Mouse (Mus musculus) ES-E14 (cell line): ENCODE results near the gene Itga9. TPM values are rescaled to one million over a fixed set of nuclear protein-coding genes. Genes with fewer than 3 reads are reported as not detected.

Experiments used
- DNase-seq: peaks from one replicate; pipeline ENCODE4 v3.0.0-alpha.2; 2013; ENCODE audit warnings: low read depth, low spot score
- H3K27ac ChIP-seq: 2 replicates; pipeline ENCODE4 v1.5.1; 2012; ENCODE audit warnings: low read depth, mild to moderate bottlenecking, low read length, moderate library complexity, mixed read lengths; ENCODE audit not compliant: poor library complexity, insufficient read depth, severe bottlenecking
- H3K36me3 ChIP-seq: 2 replicates; pipeline ENCODE4 v1.6.1; 2012; ENCODE audit warnings: mild to moderate bottlenecking, low read length, moderate library complexity, mixed read lengths; ENCODE audit not compliant: control insufficient read depth, poor library complexity, insufficient read depth, severe bottlenecking
- H3K4me1 ChIP-seq, 2 experiments: fragments of 150-350 bp in 1 of 2; sonication (generic) in 1 of 2; 2 replicates each; pipeline ENCODE4 v1.6.1; 2012; ENCODE audit warnings: low read length in 2 of 2, mild to moderate bottlenecking in 1 of 2, mixed read lengths in 1 of 2; ENCODE audit not compliant: control insufficient read depth in 2 of 2, insufficient read depth in 2 of 2, poor library complexity in 1 of 2
- H3K4me3 ChIP-seq, 2 experiments: fragments of 150-350 bp in 1 of 2; sonication (generic) in 1 of 2; 2 replicates each; pipeline ENCODE4 v1.5.1; 2012; ENCODE audit warnings: low read length in 2 of 2, low read depth in 1 of 2, mild to moderate bottlenecking in 1 of 2, mixed read lengths in 1 of 2; ENCODE audit not compliant: insufficient read depth in 1 of 2, poor library complexity in 1 of 2, severe bottlenecking in 1 of 2
- H3K9ac ChIP-seq: 2 replicates; pipeline ENCODE4 v1.6.1; 2012; ENCODE audit warnings: low read depth, mild to moderate bottlenecking, low read length, mixed read lengths; ENCODE audit not compliant: poor library complexity, insufficient read depth, severe bottlenecking
- H3K9me3 ChIP-seq: fragments of 150-350 bp; sonication (generic); 2 replicates; pipeline ENCODE4 v1.6.1; 2012; ENCODE audit warnings: low read depth, mild to moderate bottlenecking, low read length; ENCODE audit not compliant: control insufficient read depth, insufficient read depth
- CHD2 ChIP-seq: IDR thresholded peaks from 2 replicates; pipeline ENCODE4 v1.6.1; 2014; ENCODE audit warnings: mild to moderate bottlenecking, low read depth, low read length, inconsistent platforms
- HCFC1 ChIP-seq: IDR thresholded peaks from 2 replicates; pipeline ENCODE4 v1.6.1; 2012; ENCODE audit warnings: low read length, inconsistent platforms, borderline replicate concordance; ENCODE audit not compliant: insufficient read depth
- MAFK ChIP-seq: IDR thresholded peaks from 2 replicates; pipeline ENCODE4 v1.6.1; 2014; ENCODE audit warnings: mild to moderate bottlenecking, low read depth, low read length, inconsistent platforms; ENCODE audit not compliant: insufficient read depth
- ZC3H11A ChIP-seq: IDR thresholded peaks from 2 replicates; pipeline ENCODE4 v1.6.1; 2012; ENCODE audit warnings: low read depth, mild to moderate bottlenecking, inconsistent platforms, low read length, borderline replicate concordance
- ZNF384 ChIP-seq: IDR thresholded peaks from 2 replicates; pipeline ENCODE4 v1.6.1; 2012; ENCODE audit warnings: low read depth, low read length, inconsistent platforms
- in situ Hi-C, 2 experiments: fragments of 600-800 bp; cut with MboI; formaldehyde crosslinking; loops; one replicate each; pipeline ENCODE4 v1.15.1; 2025; ENCODE audit warnings: low sequenced_read_pairs in 2 of 2, inconsistent platforms in 1 of 2; ENCODE audit not compliant: unreplicated experiment in 2 of 2
- total RNA-seq: library from RNA; depleted of rRNA; stranded (reverse); fragments of 300-350 nt; gene quantifications from 2 replicates; pipeline ENCODE4 v1.2.3, GENCODE M21; 2012

Gene Itga9
- total RNA-seq, 1 experiment, result 19.7 TPM

GRCm38 (mm10) chr9:118589249-118589648 lies 17.2 kb upstream of the Itga9 start:
- TF ChIP-seq ZNF384 (no peak), CHD2 (no peak), ZC3H11A (peak; percentile 24; the same call in 1 of the 2 replicates), MAFK (no peak), HCFC1 (no peak)
- Histone ChIP-seq H3K9ac (no peak overlapping the region), H3K36me3 (no peaks in the 10 kb centered on the region; the same call in 1 of the 2 replicates), H3K9me3 (no peaks in the 10 kb centered on the region), H3K4me3 (no peak overlapping the region), H3K4me1 (peaks cover 0 to 11% of the 10 kb centered on the region in 2 experiments; a peak in 1 of 4 replicates), H3K27ac (no peak overlapping the region)
- DNase-seq, result no peak
- in situ Hi-C loops, result loop anchor here (10.0 to 25.0 kb wide), 2 partner anchors 316 to 323 kb away; no protein-coding TSS in a partner anchor

GRCm38 (mm10) chr9:118590230-118590629 lies 16.3 kb upstream of the Itga9 start:
- no peak overlapping the region for H3K4me3 ChIP-seq
- in situ Hi-C loops, result loop anchor here in 1 of 2 experiments (25.0 kb wide), 1 partner anchor 322 kb away; no protein-coding TSS in a partner anchor
- TF ChIP-seq ZNF384 (no peak), MAFK (no peak), CHD2 (no peak), ZC3H11A (no peak), HCFC1 (no peak)
- H3K27ac ChIP-seq, result no peak overlapping the region
- no peaks in the 10 kb centered on the region for H3K9me3 ChIP-seq
- H3K9ac ChIP-seq, result no peak overlapping the region
- no peak for DNase-seq
- peaks cover 0 to 6% of the 10 kb centered on the region in 2 experiments; a peak in 1 of 4 replicates for H3K4me1 ChIP-seq
- no peaks in the 10 kb centered on the region; the same call in 1 of the 2 replicates for H3K36me3 ChIP-seq

GRCm38 (mm10) chr9:118591633-118592032 lies 14.9 kb upstream of the Itga9 start:
- Histone ChIP-seq H3K27ac (no peak overlapping the region), H3K4me1 (peaks cover 0 to 3% of the 10 kb centered on the region in 2 experiments; a peak in 1 of 4 replicates)

GRCm38 (mm10) chr9:118592585-118593249 lies 13.8 kb upstream of the Itga9 start:
- H3K27ac ChIP-seq, result no peak overlapping the region

More at GRCm38 (mm10) chr9:118591633-118592032, 14.9 kb upstream of the Itga9 start:
- no peak for TF ChIP-seq CHD2
- no peak for TF ChIP-seq MAFK
- TF ChIP-seq ZC3H11A, result no peak
- TF ChIP-seq ZNF384, result no peak
- TF ChIP-seq HCFC1, result no peak
- H3K4me3 ChIP-seq, result no peak overlapping the region
- H3K9ac ChIP-seq, result no peak overlapping the region
- no peaks in the 10 kb centered on the region for H3K36me3 ChIP-seq
- H3K9me3 ChIP-seq, result no peaks in the 10 kb centered on the region
- DNase-seq, result no peak
- in situ Hi-C loops, result loop anchor here in 1 of 2 experiments (25.0 kb wide), 1 partner anchor 321 kb away; no protein-coding TSS in a partner anchor

More at GRCm38 (mm10) chr9:118592585-118593249, 13.8 kb upstream of the Itga9 start:
- peaks cover 0 to 3% of the 10 kb centered on the region in 2 experiments; a peak in 1 of 4 replicates for H3K4me1 ChIP-seq
- DNase-seq, result peak; percentile 43
- in situ Hi-C loops, result loop anchor here in 1 of 2 experiments (25.0 kb wide), 1 partner anchor 320 kb away; no protein-coding TSS in a partner anchor
- no peak overlapping the region for H3K4me3 ChIP-seq
- no peaks in the 10 kb centered on the region for H3K9me3 ChIP-seq
- H3K9ac ChIP-seq, result no peak overlapping the region
- H3K36me3 ChIP-seq, result no peaks in the 10 kb centered on the region
- TF ChIP-seq MAFK, result no peak
- no peak for TF ChIP-seq ZNF384
- no peak for TF ChIP-seq HCFC1
- TF ChIP-seq CHD2, result no peak
- no peak for TF ChIP-seq ZC3H11A
